Mouse (Mus musculus): ENCODE results near the gene Mycbp2.

The Mycbp2 gene

DNA sequence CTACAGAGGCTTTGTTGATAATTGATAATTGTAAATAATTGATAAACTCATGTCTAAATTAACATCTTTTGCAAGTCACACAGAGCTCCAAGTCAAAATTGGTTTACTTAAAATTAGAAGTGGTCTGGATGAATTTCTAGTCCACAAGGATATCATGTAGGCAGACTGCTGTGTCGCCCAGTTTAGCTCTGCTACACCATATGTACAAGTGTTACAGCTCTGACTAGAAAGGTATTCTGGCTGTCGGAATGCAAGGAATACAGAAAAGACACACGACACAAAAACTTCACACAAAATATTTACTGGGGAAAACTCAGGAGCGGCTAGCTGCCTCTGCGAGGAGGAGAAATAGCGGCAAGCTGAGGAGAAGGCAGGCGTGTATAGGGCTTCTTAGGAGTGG is 89.7 kb downstream of the Mycbp2 start:
- no peak for DNase-seq

DNA sequence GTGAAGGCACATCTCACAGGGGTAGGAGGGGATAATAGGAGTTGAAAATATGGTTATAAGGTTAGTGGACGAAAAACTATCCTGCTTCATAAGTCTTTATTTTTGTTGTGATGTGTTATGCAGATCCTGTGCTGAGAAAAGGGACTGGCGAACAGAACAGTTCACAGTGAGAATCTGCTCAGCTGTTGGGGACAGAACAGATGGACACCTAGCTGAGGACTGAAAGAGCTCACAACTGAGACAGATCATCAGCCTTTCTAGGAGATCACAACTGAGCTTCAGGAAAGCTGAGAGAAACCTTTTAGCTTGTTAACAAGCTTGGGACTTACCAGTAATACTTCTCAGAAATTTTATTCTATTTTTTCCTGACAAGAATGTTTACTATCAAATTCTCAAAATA is 92.3 kb downstream of the Mycbp2 start:
- DNase-seq: no peak

DNA sequence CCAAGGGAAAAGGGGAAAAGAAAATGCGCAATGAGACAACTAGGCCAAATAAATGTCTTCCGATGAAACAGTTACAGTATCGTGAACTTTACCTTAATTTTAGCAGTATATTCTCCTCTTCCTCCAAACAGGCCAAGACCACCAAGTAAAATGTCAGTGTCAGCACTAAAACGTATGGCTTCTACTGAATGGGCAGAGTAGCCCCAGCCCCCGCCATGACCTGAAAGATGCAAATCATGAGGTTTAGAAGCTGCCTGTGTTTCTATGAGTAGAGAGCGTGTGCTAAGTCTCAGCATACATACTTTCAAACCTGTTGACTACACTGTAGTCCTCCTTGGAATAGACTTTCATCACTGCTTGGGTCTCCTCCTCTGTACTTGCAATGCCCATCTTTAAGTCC is 104.6 kb downstream of the Mycbp2 start:
- DNase-seq: no peak

DNA sequence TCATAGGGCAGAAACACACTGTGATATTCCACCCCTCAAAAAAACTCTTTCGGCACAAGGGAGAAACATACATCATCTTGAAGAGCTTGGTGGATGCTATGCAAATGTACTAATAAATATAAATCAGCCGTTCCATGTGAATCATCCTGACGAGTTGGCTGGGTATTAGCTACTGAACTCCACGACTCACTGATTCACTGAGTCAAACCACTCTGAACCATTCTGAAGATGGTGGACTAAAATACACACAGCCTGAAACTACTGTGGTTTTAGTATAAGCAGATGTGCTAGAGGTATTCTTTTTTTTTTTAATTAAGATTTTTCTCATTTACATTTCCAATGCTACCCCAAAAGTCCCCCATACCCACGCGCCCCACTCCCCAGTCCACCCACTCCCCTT is 111.8 kb downstream of the Mycbp2 start:
- no peak for DNase-seq

DNA sequence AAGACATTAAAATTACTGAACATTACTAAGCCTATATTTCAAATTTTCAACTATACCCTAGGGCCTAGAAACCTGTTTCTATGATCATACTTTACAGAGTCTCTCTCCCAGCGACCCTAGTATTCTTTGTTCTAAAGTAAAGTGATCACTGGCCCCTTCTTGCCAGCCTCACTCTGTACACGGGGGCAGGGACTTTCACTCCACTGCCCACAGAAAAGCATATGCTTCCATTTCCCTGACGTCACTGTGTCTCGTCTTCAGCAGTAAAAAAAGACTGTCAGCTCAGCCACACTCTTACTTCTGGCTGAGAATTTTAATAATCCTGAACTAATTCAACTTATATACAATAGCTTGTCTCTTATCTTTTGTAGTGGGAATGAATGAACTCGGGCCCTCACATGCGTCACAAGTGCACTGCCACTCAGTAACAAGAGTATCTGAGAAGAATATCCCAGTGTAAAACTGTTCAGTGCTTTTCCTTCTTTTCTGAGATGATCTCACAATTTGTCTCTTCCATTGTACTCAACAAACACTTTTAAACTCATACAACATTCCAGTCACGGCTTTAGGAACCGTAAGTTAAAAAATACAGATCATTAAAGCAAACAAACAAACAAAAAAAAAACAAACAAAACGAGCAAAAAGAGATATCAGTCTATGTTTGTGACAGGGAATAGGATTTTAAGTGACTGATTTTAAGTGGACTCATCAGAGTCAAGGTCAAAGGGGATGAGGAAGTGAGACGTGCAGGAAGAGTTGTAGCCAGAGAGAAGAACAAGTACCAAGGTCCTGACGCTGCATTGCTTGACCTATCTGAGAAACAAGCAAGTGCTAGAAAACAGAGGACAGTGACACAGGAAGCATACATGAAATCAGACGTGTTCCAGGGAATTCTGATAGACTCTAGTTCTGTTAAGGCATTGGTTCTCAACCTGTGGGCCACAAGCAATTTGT is 112.7 kb downstream of the Mycbp2 start:
- no peak for DNase-seq

DNA sequence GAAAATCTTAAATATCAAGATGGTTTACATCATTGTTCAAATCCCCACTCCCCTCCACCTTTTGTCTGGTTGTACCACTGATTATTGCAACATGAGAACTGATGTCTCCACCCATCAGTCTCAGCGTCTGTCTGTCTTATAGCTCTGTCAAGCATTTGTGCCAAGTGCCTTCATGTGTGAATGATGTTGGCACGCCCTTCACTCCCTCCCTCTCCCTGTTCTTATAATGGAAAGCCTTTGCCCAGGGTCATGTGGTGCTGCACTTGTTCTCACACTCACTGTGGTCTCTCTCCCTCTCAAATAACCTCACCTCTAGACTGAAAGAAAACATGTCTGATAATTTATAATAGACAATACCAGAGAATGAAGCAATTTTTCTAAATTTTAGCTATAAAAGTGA is 124.3 kb downstream of the Mycbp2 start:
- DNase-seq: no peak

DNA sequence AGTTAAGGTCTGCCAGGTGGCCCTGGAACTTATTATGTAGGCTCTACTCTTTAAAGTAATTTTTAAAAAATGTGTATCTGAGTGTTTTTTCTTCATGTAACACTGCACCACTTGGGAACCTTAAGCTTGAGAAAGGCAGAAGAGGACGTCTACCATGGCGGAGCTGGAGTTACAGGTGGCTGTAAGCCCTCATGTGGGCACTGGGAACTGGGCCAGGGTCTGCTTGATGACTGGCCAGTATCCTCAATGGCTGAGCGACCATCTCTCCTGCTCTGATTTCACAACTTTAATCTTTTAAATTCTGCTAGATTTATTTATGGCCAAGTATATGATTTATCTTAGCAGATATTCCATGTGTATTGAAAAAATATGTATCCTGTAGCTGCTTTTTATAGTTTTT is 124.9 kb downstream of the Mycbp2 start:
- DNase-seq: no peak

DNA sequence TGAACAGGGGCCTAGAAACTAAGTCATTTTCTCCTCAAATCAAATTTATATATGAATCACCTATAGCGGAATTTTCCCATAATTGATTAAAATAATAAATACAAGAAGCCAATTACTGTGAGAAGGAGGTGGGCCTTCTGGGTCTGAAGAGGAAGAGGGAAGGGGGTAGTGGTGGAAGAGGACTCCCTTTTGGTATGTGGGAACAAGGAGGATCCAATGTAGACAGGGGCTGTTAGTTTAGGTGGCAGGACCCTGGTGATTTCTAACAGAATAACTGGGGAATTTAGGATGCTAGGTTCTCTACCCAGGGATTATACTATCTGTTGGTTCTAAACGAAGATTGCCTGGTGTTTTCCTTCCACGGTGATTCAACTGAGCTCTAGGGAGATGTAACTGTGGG is 130.3 kb downstream of the Mycbp2 start:
- no peak for DNase-seq

DNA sequence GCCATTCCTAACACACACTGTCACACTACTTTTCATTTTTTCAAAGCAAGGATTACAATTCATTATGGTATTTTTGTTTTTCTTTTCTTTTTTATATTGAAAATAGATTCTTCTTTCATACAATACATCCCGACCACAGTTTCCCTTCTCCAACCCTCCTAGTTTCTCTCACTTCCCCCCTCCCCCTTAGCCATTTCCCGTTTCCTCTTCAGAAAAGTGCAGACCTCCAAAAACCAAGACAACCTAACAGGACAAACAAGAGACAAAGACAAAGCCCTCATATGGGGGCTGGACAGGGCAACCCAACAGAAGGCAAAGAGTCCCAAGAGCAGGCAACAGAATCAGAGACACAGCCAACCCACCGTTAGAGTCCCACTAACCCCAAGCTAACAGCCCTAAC is 160.0 kb downstream of the Mycbp2 start:
- no peak for DNase-seq

DNA sequence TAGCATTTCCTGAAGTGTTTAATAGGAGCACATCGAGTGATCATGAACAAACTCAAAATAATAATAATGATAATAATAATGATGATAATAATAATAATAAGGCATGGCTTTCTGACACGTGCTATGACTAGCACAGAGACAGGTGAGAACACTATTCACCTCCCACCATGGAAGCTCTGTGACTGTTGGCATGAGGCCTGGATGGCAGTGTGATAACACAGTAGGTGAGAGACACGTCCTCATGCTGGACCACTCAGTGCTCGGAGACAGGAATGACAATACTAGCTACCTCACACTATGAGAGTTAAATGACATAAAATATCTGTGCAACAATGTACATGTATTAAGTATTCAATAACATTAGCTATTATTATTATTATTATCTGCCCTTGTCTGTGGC is 160.5 kb downstream of the Mycbp2 start:
- no peak for DNase-seq

DNA sequence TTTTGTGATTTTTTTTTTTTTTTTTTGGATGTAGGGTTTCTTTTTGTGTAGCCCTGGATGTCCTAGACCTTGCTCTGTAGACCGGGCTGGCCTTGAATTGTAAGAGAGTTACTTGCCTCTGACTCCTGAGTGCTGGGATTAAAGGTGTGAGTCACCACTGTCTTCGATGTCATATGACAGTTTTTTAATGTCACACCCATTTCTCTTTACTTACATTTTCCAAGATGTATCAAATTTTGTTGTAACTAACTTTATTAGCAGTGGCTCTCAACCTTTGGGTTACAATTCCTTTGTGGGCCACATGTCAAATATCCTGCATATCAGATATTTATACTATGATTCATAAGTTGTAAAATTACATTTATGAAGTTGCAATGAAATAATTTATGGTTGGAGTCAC is 166.5 kb downstream of the Mycbp2 start:
- no peak for DNase-seq

DNA sequence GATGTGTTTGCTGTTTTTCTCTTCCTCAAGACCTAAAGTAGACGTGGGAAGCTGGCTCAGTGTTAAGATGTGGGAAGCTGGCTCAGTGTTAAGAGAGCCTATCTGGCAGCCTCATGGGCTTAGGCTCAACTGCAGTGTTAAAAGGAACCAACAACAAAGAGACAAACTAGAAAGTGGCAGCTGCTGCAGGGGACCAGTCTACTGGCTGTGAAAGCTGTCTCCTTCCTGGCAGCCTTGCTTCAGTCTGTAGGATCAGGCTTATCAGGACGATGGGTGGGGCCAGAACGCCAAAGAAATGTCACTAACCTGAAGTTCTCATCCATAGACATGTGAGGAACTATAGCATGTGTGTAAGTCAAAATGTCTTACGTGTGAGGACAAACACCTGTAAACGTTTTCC is 183.7 kb downstream of the Mycbp2 start:
- DNase-seq: no peak

DNA sequence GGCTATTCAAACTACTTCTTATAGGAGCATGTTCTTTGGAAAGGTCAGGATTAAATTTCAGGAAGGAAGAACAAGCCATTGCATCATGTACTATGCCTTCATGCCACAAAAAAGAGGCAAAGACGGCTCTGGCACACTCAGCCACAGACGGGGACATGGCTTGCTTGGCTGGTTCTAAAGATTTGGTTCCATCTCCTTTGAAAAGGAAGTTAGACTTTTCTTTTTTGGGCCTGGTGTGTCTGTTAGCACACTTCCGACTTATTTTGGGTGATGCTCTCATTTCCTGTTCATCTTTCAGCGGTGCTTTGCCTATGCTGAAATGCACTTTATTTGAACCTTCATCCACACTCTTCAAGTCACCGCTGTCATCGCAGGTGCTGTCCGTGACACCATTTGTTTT is 190.9 kb downstream of the Mycbp2 start:
- no peak for DNase-seq

DNA sequence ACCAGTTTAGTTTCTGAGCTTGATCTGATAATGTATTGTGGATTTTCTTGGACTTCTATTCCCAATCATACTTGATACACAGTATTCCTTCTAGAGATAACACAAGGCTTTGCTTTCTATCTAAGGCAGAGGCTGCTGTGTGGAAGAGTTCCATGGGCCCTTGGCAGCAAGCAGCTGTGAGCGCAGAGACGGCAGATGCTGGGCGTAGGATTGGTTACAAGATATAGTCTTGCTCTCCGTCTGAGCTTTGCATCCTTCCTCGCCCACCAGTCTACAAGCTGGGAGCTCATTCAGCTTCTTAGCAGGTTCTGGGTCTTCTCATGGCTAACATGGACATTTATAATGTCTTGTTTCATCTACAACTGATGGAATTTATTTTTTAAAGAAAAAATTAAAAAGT is 196.5 kb downstream of the Mycbp2 start:
- no peak for DNase-seq

DNA sequence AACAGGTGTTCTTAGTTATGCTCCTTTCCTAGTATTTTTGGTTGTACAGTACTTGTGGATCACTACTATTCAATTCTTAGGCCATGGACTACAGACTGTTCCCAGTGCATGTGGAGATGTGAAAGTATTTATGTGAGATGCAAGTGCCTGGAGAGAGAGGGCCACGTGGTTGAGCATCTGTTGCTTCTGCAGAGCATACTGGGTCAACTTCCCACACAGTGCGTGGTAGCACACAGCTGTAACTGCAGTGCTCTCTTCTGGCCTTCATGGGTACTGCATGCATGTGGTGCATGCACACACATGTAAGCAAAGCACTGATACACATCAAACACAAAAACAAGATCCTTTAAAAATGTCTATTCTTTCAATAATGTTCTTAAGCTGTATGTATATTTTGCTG is 214.6 kb downstream of the Mycbp2 start:
- peak; percentile 10 to 17 for DNase-seq

DNA sequence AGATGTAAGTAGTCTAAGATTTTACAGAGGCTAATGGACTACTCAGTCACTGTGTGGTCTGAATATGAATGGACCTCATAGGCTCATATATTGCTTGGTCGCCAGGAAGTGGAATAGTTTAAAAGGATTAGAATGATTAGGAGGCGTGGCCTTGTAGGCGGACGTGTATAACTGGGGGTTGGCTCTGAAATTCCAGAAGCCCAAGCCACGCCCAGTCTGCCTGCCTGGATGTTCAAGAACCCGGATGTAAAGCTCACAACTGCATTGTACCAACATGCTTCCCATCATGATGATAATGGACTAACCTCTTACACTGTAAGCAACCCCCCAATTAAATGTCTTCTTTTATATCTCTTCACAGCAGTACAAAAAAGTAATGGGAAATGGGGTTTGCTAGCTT is 220.9 kb downstream of the Mycbp2 start:
- DNase-seq: no peak

DNA sequence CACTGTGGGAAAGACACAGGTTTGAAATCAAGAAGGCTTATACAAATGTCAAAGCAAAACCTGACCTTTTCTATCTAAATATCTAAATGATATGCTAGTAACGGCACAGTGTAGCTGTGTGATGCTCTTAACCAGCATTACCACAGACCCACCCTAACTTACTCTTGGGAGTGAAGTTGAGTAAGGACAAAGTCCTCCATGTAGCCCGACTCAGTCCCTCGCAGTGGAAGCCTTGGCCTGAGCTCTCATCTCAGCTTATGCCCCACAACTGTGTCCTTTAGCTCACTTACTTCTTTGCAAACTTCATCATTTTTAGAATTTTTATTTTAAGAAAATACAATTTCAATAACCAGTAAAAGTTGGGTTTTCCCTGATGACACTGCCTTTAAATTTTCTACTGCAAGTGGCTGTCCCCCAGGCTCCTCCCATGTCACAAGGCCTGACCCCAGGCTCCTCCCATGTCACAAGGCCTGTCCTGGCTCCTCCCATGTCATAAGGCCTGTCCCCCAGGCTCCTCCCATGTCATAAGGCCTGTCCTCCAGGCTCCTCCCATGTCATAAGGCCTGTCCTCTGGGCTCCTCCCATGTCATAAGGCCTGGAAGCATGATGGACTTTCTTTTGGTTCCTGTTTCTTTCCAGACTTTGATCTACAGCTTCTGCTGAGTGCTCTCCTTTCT is 231.5 kb downstream of the Mycbp2 start:
- no peak for DNase-seq

DNA sequence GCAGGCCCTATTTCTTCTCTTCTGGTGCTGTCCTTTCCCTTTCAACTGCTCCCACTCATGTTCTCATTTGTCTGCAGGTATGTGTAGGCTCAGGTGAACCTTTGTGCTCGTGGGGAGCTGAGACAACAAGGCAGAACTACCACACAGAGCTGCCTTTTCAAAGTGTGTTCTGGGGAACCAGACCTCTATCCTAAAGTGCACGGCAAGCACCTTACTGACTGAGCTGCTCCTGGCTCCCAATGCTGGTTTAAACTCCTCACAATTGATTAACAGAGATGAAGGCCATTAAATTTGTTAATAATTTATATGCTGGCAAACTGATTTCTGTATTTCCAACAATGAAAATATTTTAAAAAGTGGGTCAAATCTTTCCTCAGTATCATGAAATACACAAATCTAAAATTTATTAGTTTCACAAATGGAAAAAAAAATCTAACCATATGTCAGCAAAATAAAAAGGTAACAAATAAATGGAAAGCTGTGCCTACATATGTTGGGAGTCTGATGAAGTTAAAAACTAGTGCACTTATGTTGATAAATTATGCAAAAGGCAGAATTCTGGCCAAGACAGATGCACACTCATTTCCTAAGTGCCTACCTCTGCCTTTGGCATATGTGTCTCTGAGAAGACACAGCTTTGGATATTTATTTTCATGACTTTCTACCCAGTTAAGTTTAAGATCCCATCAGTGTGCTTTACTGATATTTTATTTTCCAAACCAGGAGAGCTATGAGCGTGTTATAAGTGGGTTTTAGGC is 233.8 kb downstream of the Mycbp2 start:
- no peak for DNase-seq

DNA sequence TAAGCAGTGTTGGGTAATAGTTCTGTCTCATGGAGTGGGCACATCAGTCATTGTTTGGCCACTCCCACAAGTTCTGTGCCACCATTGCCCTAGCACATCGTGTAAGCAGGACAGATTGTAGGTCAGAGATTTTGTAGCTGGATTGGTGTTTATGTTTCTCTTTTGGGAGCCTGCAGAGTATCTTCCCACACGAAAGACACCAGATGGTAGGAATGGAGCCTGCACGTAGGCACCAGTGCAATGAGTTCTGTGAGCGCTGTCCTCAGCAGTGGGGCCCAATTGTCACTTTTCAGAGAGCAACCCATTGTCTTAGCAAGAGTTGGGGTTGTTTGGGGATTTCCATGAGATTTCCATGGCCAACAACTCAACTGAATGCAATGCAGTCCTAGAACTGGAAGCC is 236.6 kb downstream of the Mycbp2 start:
- DNase-seq: no peak

DNA sequence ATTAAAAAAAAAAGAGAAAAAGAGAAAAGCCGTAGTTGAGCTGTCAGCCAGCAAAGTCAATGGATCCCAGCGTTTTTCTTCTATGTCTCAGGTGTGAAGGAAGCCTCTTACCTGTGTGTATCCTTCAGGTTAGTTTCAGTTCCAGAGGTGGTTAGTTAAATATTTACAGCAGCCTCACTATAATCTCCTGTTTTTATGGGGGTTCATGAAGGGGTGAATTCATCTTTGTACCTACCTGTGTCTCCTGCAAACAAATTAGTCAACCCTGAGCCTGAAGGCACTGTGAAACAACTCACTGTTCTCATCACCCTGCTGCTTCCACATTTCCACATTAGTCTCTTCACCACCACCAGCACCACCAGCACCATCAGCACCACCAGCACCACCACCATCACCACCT is 240.3 kb downstream of the Mycbp2 start:
- no peak for DNase-seq

DNA sequence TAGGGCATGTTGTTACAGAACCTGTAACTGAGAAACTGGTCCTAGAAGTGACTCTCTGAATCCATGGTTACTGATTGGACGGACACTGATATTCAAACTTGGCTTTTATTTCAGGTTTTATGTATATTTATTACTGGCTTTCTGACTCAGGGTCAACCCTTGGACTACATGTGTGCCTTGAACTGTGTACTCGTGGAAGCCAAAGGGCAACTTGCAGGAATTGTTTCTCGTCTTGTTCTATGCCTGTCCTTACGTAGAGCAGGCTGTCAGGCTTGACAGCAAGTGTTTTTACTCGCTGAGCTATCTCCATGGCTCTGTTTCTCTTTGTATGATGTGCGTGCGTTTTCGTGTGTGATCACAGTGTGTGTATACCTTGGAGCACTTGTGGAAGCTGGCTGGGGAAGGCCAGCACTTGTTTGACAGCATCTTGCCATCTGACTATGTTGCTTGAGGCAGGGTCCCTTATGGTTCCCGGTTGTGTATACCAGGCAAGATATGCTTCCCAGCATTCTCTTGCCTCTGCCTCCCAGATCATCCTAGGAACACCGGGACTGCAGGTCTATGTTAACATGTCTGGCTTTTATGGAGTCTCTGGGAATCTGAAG is 243.8 kb downstream of the Mycbp2 start:
- DNase-seq: no peak

DNA sequence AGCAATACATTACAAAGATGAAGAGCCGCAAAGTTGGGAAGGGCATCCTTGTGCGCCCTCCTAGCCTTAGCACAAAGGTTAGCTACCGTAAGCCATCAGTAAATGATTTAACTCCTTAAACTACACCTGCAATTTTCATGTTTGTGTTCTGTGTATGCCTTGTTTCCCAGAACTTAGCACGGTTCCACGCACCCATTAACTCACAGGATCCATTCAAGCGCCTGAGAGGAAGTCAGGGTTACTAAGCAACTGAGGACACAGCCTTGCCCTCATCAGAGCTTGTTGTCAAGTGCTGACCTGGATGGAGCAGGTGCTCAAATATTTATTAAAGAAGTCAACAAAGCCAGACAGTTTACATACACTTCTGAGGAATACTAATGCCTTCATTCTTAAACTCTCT is 244.4 kb downstream of the Mycbp2 start:
- peak in 1 of 2 experiments; percentile 62 for DNase-seq

DNA sequence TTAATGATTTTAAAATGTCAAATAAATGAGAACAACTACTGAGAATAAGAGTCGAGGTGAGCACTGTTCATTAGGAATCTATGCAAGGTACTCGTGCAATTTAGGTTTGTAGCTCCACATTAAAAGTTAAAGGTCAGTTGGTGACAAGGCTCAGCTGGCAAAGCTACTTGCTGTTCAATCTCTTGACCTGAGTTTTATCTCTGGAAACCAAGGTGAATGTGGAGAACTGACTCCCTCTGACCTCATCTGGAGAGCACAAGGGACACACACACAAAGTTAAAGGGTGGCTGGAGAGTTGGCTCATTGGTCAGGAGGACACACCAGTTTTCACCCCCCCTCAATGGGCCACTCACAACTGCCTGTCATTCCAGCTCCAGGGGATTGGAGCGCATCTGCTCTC is 245.4 kb downstream of the Mycbp2 start:
- no peak for DNase-seq

Measured in lung, adult 18-20 months (tissue).